Mouse (Mus musculus) liver, embryonic 11.5 days (tissue): ENCODE measurements around the gene Glo1. TPM values are rescaled to one million over a fixed set of nuclear protein-coding genes. Genes with fewer than 3 reads are reported as not detected.
A peak's percentile ranks its signal among the peaks of the same experiment; 100 is the strongest.
"Not testable (repeated sequence)": the region's sequence is repeated elsewhere in the genome, so short reads cannot be mapped to it uniquely, and the experiment has no call there.

Source experiments
- ATAC-seq: fragments of 200-750 bp; cut with Nextera tagmentation; replicated peaks from 2 replicates; pipeline ENCODE4 v1.8.0; 2017; ENCODE audit warnings: moderate number of reproducible peaks, mild to moderate bottlenecking, moderate TSS enrichment, moderate library complexity; ENCODE audit not compliant: low FRiP score
- DNase-seq: peaks from one replicate; pipeline ENCODE4 v3.0.0-alpha.2; 2017; ENCODE audit warnings: low spot score
- H3K27ac ChIP-seq: fragments of 300-500 bp; sonication (generic); 2 replicates; pipeline ENCODE4 v1.5.1; 2014; ENCODE audit warnings: mild to moderate bottlenecking, low read depth, low read length, control low read depth
- H3K27me3 ChIP-seq: fragments of 300-500 bp; sonication (generic); replicated peaks from 2 replicates; pipeline ENCODE4 v1.6.1; 2014; ENCODE audit warnings: low read length, mixed read lengths; ENCODE audit not compliant: control insufficient read depth, insufficient read depth
- H3K36me3 ChIP-seq: fragments of 300-500 bp; sonication (generic); 2 replicates; pipeline ENCODE4 v1.6.1; 2014; ENCODE audit warnings: mild to moderate bottlenecking, low read length, moderate library complexity, mixed read lengths; ENCODE audit not compliant: control insufficient read depth, insufficient read depth
- H3K4me1 ChIP-seq: fragments of 300-500 bp; sonication (generic); replicated peaks from 2 replicates; pipeline ENCODE4 v1.6.1; 2014; ENCODE audit warnings: low read length, mixed read lengths; ENCODE audit not compliant: control insufficient read depth, insufficient read depth
- H3K4me2 ChIP-seq: fragments of 300-500 bp; sonication (generic); 2 replicates; pipeline ENCODE4 v1.6.1; 2014; ENCODE audit warnings: mild to moderate bottlenecking, control low read depth, moderate library complexity
- H3K4me3 ChIP-seq: fragments of 300-500 bp; sonication (generic); 2 replicates; pipeline ENCODE4 v1.5.1; 2014; ENCODE audit warnings: low read depth, low read length, control low read depth
- H3K9ac ChIP-seq: fragments of 300-500 bp; sonication (generic); 2 replicates; pipeline ENCODE4 v1.6.1; 2014; ENCODE audit warnings: low read depth, low read length, control low read depth
- H3K9me3 ChIP-seq: fragments of 300-500 bp; sonication (generic); 2 replicates; pipeline ENCODE4 v1.6.1; 2016; ENCODE audit warnings: low read length, inconsistent platforms, mixed read lengths; ENCODE audit not compliant: control insufficient read depth
- WGBS: fragments of 180-500 bp; shearing (Covaris S2); extraction: QIAGEN DNeasy Blood & Tissue Kit; methylation state at CpG from one replicate; pipeline ENCODE4 v1.1.7; 2014; 5-methylcytosine and 5-hydroxymethylcytosine counted together
- polyA plus RNA-seq: library from polyadenylated mRNA; unstranded; fragments of >200 nt; fragmentation: Nextera tagmentation; extraction: Ambion mirVana; gene quantifications from 2 replicates; pipeline ENCODE4 v1.2.1, GENCODE M21; 2014

Gene Glo1
- 310 and 314 TPM in 2 replicates for polyA plus RNA-seq

DNA sequence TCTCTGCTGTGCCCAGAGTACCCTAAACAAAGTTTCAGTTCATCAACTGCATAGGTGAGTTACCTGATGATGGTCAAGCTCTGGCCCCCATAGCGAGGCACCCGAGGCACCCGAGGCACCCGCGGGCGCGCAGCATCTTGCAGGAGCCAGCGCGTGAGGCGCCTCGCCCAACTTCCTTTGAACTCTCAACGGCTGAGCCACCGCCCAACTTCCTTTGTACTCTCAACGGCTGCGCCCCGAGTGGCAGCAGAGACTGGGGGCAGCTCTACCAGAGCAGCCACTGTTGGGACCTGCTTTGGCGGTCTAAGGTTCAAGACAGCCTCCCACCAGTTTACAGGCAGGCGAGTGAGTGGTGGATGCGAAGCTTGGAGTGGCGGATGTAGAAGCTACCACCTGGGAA, at the start of gene Glo1:
Glo1 (minus strand) TSS at position 153 of the 400 bp plus-strand sequence.
- H3K27ac ChIP-seq, DNase-seq, H3K4me1 ChIP-seq, H3K27me3 ChIP-seq, H3K36me3 ChIP-seq, H3K4me3 ChIP-seq, H3K9me3 ChIP-seq, H3K4me2 ChIP-seq, H3K9ac ChIP-seq: not testable (repeated sequence)
- no CpG with 5 or more reads among the region's 20 CpGs for WGBS
- ATAC-seq, result peak; percentile 58; the same call in 1 of the 2 replicates

DNA sequence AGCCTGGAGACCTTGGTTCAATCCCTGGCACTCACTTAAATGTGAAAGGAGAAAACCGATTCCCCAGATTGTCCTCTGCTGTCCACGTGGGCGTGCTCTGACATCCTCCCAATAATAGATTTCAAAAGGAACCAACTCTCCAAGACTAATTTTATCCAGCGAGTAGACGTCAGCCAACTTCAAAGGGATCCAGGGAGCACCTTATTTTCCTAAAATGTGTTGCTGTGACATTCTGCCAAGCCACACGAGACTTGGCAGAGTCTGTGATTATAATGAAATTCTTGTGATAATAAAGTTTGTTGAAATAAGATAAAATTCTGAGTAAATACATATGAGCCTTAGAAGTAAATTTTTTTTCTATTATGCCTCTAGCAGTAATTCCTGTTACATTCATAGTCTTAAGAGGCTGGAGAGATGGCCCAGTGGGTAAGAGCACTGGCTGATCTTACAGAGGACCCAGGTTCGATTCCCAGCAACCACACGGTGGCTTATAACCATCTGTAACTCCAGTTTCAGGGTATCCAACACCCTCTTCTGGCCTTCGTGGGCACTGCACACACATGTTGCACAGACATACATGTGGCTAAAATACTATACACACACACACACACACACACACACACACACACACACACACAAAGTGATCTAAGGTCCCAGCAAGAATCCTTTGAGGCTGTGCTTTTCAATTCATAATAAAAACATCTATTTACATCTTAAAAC, 48.5 kb upstream of the Glo1 start:
- 87% methylated on average over 9 of the region's 9 CpGs for WGBS
- no peaks in the 10 kb centered on the region for H3K9me3 ChIP-seq
- H3K36me3 ChIP-seq, result no peaks in the 10 kb centered on the region
- no peak overlapping the region for H3K4me2 ChIP-seq
- ATAC-seq (no peak), DNase-seq (no peak)
- H3K9ac ChIP-seq, result no peak overlapping the region
- H3K4me1 ChIP-seq, result no peaks in the 10 kb centered on the region
- no peak overlapping the region for H3K4me3 ChIP-seq
- H3K27me3 ChIP-seq, result no peaks in the 10 kb centered on the region
- no peak overlapping the region for H3K27ac ChIP-seq

GRCm38 (mm10) chr17:30673023-30673422, 46.4 kb upstream of the Glo1 start:
- Histone ChIP-seq H3K27me3 (no peaks in the 10 kb centered on the region), H3K4me3 (no peak overlapping the region), H3K9me3 (no peaks in the 10 kb centered on the region), H3K9ac (no peak overlapping the region), H3K36me3 (no peaks in the 10 kb centered on the region), H3K4me1 (no peaks in the 10 kb centered on the region), H3K4me2 (no peak overlapping the region), H3K27ac (no peak overlapping the region)
- WGBS, result 85% methylated on average over 6 of the region's 6 CpGs
- no peak for DNase-seq
- ATAC-seq, result no peak

DNA sequence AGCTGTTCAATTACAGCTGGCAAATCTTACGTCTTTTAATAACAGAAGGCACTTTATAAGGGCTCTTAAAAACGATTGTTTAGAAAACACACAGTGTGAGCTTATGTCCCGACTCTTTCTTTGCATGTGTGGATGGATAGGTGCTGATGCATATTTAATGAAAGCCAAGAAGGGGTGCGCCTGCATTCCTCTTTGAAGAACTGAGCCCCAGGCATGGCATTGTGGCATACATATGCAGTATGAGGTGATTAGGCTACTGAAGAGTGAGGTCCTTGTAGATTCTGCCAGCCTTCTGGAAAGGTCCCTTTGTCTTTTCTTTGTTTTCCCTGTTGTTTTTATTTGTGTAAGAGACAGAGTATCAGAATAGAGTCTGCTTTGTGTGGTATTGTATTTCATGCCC, 45.9 kb upstream of the Glo1 start:
- H3K27ac ChIP-seq, result no peak overlapping the region
- WGBS, result 89% methylated on average over 4 of the region's 4 CpGs
- no peak overlapping the region for H3K4me2 ChIP-seq

GRCm38 (mm10) chr17:30664856-30665255, 38.2 kb upstream of the Glo1 start:
- Histone ChIP-seq H3K4me2 (no peak overlapping the region), H3K27ac (no peak overlapping the region)
- WGBS, result 75% methylated on average over 5 of the region's 5 CpGs

More for the DNA sequence above, 45.9 kb upstream of the Glo1 start:
- no peak for DNase-seq
- no peaks in the 10 kb centered on the region for H3K4me1 ChIP-seq
- no peak overlapping the region for H3K4me3 ChIP-seq
- H3K36me3 ChIP-seq, result no peaks in the 10 kb centered on the region
- ATAC-seq, result no peak
- H3K9me3 ChIP-seq, result no peaks in the 10 kb centered on the region
- H3K27me3 ChIP-seq, result no peaks in the 10 kb centered on the region
- no peak overlapping the region for H3K9ac ChIP-seq

DNA sequence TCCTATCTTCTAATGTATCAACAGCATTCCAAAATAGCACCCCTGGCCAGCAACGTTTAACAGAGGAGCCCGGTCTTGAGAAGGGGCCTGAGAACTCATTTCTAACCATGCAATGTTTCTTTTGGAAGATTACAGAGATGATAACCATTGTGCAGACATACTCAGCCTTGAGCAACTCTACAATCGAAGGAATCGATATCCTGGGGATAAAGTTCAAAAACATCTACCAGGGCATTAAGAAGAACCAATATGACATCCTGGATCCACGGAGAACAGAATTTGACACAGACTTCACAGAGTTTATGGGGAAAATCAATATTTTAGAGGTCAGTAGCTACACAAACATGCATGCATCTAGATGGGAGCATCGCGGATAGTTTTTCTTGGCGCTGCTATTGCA, 36.5 kb upstream of the Glo1 start:
- 84% methylated on average over 8 of the region's 8 CpGs for WGBS
- DNase-seq (no peak), ATAC-seq (no peak)
- H3K27ac ChIP-seq, result no peak overlapping the region
- no peak overlapping the region for H3K9ac ChIP-seq
- H3K4me3 ChIP-seq, result no peak overlapping the region
- no peaks in the 10 kb centered on the region; the same call in 1 of the 2 replicates for H3K4me1 ChIP-seq
- H3K4me2 ChIP-seq, result no peak overlapping the region
- no peaks in the 10 kb centered on the region for H3K27me3 ChIP-seq
- H3K9me3 ChIP-seq, result peaks cover 5% of the 10 kb centered on the region
- H3K36me3 ChIP-seq, result peaks cover 5% of the 10 kb centered on the region; the same call in 1 of the 2 replicates

More at GRCm38 (mm10) chr17:30664856-30665255, 38.2 kb upstream of the Glo1 start:
- no peak overlapping the region for H3K4me3 ChIP-seq
- H3K4me1 ChIP-seq, result no peaks in the 10 kb centered on the region; the same call in 1 of the 2 replicates
- ATAC-seq (no peak), DNase-seq (no peak)
- H3K36me3 ChIP-seq, result peaks cover 5% of the 10 kb centered on the region; the same call in 1 of the 2 replicates
- H3K27me3 ChIP-seq, result no peaks in the 10 kb centered on the region
- no peak overlapping the region for H3K9ac ChIP-seq
- peaks cover 5% of the 10 kb centered on the region for H3K9me3 ChIP-seq

GRCm38 (mm10) chr17:30662131-30662530, 35.5 kb upstream of the Glo1 start:
- WGBS, result 71% methylated on average over 8 of the region's 8 CpGs
- no peaks in the 10 kb centered on the region; the same call in 1 of the 2 replicates for H3K4me1 ChIP-seq
- H3K27ac ChIP-seq, result no peak overlapping the region
- peaks cover 5% of the 10 kb centered on the region for H3K9me3 ChIP-seq
- no peak overlapping the region for H3K4me3 ChIP-seq
- no peak for DNase-seq
- H3K4me2 ChIP-seq, result no peak overlapping the region
- ATAC-seq, result no peak
- H3K27me3 ChIP-seq, result no peaks in the 10 kb centered on the region
- H3K9ac ChIP-seq, result no peak overlapping the region
- H3K36me3 ChIP-seq, result peaks cover 5% of the 10 kb centered on the region; the same call in 1 of the 2 replicates

DNA sequence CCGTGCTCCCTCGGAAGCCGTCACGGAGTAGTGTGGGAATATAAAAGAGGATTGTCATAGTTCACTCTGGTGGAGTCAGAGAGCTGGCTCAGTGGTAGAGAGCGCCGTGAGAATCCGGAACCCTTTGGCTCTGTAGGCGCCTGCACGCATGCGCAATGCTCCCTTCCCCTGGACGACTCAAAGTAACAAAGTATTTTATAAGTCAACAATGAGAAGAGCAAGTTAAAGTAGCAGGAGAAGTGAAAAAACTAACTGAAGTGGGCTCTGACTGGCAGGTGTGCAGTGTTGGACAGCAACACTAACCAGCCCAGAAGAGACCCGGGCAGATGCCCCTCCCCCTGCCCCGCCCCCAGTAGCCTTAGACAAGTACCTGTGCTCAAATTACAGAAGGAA, 31.5 kb upstream of the Glo1 start:
- Histone ChIP-seq H3K27me3 (no peaks in the 10 kb centered on the region), H3K4me3 (peak overlapping the region; percentile 37), H3K4me2 (peak overlapping the region; percentile 57), H3K36me3 (no peaks in the 10 kb centered on the region), H3K27ac (no peak overlapping the region; the same call in 1 of the 2 replicates), H3K9me3 (no peaks in the 10 kb centered on the region), H3K9ac (peak overlapping the region; percentile 51), H3K4me1 (no peaks in the 10 kb centered on the region; the same call in 1 of the 2 replicates)
- WGBS, result 22% methylated on average over 13 of the region's 13 CpGs
- 0 out of 2 replicates have a peak, but pooled peaks have one; percentile 43 for ATAC-seq
- peak; percentile 46 for DNase-seq
